In the genomic region with DNA sequence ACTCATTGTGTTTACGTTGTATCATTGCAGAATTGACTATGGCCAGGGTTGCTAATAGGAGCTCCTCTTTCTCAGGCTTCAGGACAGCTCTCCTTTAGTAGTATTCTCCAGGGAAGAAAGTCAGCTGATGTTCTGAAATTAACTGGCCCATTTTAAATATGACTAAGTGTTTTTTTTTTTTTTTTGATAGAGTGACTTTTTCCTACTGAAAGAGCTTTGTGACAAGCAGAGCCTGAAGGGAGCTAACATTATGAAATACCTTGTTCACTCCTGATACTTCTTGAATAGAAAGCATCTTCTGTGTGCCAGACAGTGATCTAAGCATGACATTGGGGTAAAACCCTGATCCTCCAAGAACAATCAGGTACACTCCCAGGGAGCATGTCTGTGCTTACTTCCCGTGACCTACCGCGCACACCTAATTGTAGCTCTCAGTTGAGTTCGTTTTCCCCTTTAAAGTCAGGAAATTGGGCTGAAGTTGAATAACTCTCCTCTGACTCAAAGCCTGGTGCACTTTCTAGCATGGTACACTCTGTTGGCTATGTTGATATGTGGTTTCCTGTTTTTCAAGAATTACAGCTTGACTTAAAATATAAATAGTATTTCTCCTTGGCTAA, we compare ENCODE assay signal across 1 mouse cellular context.
TF ChIP-seq lines count a peak whose summit lies in the region.

No protein-coding gene starts in this region.

TF ChIP-seq in CH12.LX, 34 proteins besides CTCF, POLR2A, EP300 and RAD21 (continued from another document):
- TF ChIP-seq SMC3 (IDR thresholded peaks at IDR 0.05; ENCODE audit: low read depth, low read length): no peak
- TF ChIP-seq IRF4 (IDR thresholded peaks at IDR 0.05; ENCODE audit: low read depth, low read length): peak; percentile 29; the same call in 1 of the 2 replicates
- peak; percentile 50 for TF ChIP-seq ETS1 (conservative IDR thresholded peaks at IDR 0.05; ENCODE audit: low read depth, low read length)
- no peak for TF ChIP-seq MAFK (IDR thresholded peaks at IDR 0.05; ENCODE audit: insufficient replicate concordance, low read length)
- TF ChIP-seq MXI1 (IDR thresholded peaks at IDR 0.05; ENCODE audit: low read depth, low read length): no peak; the same call in 1 of the 2 replicates
